Mouse (Mus musculus) T-helper 1 cell (primary cell): ENCODE data around the gene Mettl9.

ENCODE experiments used
- in situ Hi-C: fragments of 300-600 bp; cut with MboI, MseI; formaldehyde crosslinking; loops from one replicate; pipeline ENCODE4 v1.15.1; 2025; ENCODE audit warnings: high pct_unique_total_duplicates

Mettl9 gene

GRCm38 (mm10) chr7:121044251-121044650, 10.0 kb downstream of the Mettl9 start:
- in situ Hi-C loops = no loop called here

DNA sequence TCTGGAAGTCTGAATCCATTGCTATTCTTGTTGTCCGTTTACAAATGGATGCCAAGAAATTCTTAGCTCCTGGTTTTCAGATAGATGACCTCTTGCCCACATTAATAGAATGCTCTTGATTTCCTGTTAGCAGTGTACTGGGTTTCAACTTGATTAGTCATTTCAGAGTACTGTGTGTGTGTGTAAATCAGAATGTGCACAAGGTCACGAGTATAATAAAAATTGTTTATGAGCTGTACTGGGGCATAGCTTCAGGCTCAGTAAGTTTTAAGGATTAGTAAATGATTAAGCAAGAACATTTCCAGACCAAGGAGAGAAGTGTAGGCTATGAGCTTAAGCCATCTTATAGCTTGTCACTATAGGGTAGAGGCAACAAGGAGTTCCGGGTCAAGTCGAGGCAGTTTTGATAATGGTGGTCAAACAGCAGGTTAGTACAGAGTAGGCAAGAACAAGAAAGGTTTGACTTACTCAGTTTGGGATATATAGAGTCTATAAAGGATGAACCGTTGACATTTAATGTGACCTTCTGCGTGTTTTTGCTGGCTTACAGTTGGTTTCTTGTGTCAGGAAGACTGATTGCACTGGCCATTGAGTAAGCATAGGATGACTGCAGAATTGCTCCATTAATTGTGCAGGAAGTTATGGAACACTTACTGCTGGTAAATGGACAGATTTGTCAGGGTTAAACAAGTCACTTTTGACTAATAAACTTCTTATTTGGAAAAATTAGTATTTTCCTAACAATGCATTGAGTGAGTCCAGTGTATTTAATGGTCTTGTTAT, 11.6 kb downstream of the Mettl9 start:
- in situ Hi-C loops = no loop called here

- in situ Hi-C loops = no loop called here
These were observed 13.4 kb downstream of the Mettl9 start for GRCm38 (mm10) chr7:121047624-121048023.

- in situ Hi-C loops = no loop called here
These were observed 18.8 kb downstream of the Mettl9 start for GRCm38 (mm10) chr7:121053071-121053470.

- in situ Hi-C loops = no loop called here
These were observed 25.4 kb downstream of the Mettl9 start for GRCm38 (mm10) chr7:121059477-121060218.

GRCm38 (mm10) chr7:121064309-121064708, 30.1 kb downstream of the Mettl9 start:
- in situ Hi-C loops = no loop called here

GRCm38 (mm10) chr7:121071276-121071675, 37.0 kb downstream of the Mettl9 start:
- in situ Hi-C loops = no loop called here

GRCm38 (mm10) chr7:121072506-121072905, 38.3 kb downstream of the Mettl9 start:
- in situ Hi-C loops = no loop called here

- in situ Hi-C loops = no loop called here
These were observed 40.0 kb downstream of the Mettl9 start, which contains the start of gene Igsf6 for GRCm38 (mm10) chr7:121074281-121074680. TSS of gene Igsf6 (minus strand) at chr7:121074572.

DNA sequence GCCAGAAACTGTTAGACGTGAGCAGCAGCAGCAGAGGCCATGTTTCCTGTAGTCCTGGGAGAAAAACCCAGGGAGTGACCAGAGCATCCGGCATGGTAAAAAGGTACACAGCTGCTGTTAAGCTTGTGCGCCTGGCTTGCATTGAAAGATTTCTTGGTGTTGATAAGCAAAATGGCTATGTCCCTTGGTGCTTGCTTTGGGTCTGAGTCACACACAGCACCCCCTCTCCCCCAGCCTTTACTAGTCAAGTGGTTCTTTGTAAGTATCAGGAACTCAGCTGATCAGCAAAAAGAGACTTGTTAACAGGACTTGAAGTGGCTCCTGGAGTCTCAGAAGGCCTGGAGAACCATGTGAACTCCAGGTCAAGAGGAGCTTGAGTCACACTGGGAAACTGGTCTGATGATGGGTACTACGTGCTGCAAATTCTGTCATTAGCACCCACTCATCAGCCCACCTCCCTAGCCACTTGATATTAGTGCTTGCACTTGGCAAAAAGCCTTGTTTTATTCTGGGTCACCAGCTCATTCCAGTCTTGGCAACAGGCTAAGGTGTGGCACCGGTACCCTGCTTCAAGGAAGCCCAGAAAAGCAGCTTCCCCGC, 40.7 kb downstream of the Mettl9 start:
- in situ Hi-C loops = no loop called here

DNA sequence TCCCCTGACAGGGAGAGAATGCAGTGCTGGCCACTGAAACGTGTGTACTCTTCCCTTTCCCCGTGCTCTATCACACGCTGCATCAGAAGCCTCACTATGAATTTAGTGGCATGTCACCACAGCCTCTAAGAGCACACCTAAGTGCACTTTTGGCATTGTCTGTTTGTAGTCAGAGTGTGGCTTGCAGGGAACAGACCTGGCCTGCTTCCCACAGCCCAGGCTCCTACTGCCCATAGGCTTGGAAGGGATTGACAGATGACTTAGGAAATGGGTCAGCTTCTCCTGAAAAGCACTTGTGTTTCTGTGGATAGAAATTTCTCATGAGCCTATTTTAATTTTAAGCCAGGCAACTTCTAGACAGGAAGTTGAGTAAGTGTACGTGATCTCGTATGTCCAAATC, 41.2 kb downstream of the Mettl9 start:
- in situ Hi-C loops = no loop called here

DNA sequence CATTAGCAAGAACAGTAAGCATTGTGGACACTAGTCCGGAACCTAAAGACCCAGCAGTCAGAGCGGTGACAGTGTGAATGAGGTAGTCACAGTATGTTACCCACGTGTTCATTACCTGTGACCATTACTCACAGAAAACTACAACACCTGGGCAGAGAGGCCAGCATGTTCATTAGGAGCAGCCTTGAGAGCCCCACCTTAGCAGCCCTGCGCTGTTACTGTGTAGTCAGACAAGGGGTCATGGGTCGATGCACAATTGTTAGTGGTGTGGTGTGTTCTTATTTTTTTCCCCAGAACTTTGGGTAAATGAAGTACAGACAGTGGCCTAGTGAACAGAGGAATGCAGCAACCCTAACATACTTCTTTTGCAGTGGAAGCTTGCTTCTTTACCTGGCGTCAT, 43.1 kb downstream of the Mettl9 start:
- in situ Hi-C loops = no loop called here

GRCm38 (mm10) chr7:121077829-121078228, 43.6 kb downstream of the Mettl9 start:
- in situ Hi-C loops = no loop called here

DNA sequence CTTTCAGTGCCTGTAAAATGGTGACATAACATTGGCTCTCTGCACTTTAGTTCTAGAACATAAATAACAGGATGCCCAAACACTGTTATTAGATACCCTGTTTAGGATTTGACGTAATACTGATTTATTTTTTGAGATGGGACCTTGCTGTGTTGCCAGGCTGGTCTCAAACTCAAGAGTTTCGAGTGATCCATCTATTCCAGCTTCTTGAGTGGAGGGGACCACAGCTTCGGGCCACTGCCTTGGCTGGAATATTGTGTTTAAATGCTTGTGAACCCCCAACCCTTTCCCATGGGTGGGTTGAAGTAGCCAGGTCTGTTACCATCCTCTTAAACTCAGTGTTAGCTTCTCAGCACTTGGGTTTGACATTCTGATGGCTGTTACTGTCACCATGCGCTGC, 47.1 kb downstream of the Mettl9 start, which contains the start of gene Otoa:
Otoa (plus strand) TSS at position 301 of the 400 bp plus-strand sequence.
- in situ Hi-C loops = no loop called here

- in situ Hi-C loops = no loop called here
These were observed 47.6 kb downstream of the Mettl9 start for GRCm38 (mm10) chr7:121081816-121082215.

- in situ Hi-C loops = no loop called here
These were observed 48.8 kb downstream of the Mettl9 start for GRCm38 (mm10) chr7:121082949-121083513.

DNA sequence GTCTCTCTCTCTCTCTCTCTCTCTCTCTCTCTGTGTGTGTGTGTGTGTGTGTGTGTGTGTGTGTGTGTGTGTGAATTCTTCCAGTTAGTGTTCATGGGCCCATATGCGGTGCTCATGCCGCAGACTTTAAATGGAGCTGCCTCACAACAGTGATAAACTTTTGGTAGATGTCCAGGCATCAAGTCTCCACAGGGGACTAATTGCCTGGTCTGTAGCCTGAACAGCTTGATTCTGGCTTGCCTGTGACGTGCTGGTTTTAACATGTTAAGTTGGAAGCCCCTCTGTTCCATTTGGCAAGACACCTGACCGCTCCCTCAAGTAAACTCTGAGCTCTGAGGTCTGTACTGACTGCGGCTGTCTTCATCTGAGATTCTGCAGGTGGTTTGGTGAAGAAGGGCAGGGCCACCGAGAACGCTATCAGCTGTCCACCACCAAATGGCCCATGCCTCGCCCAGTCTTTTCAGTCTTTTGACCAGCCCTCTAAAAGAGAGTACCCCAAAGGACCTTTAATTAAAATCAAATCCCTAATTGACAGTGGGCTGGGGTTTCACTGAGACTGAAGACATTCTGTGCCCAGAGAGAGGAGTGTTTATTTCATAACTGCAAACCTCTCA, 50.7 kb downstream of the Mettl9 start:
- in situ Hi-C loops = no loop called here

- in situ Hi-C loops = no loop called here
These were observed 51.3 kb downstream of the Mettl9 start for GRCm38 (mm10) chr7:121085500-121085899.

DNA sequence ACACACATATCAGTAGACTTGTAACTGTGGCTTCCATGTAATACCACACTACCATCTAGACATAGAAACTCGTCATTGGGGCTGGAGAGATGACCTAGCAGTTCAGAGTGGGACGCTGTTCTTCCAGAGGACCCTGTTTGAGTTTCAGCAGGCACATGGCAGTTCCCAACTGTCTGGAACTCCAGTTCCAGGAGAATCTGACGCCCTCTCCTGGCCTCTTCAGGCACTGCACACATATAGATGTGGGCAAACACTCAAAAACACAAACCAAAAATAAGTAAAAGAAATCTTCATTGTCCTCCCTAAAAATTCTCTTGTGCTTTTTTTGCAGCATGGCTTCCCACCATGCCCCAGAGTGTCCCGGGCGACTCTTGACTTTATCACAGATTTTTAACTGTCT, 54.5 kb downstream of the Mettl9 start:
- in situ Hi-C loops = no loop called here

GRCm38 (mm10) chr7:121090748-121091147, 56.5 kb downstream of the Mettl9 start:
- in situ Hi-C loops = no loop called here

GRCm38 (mm10) chr7:121093026-121093425, 58.8 kb downstream of the Mettl9 start:
- in situ Hi-C loops = no loop called here
